ENCODE assay signal across 25 mouse cellular contexts in genomic region chr8:127262926-127263325, GRCm38 (mm10).
"Had no signal": no experiment of that assay in that cellular context is flagged by ENCODE, and none has a peak within 500 bp of the region (broad histone marks: within the 10 kb centered on the region; RNA-seq: fewer than 3 reads in every experiment).

No protein-coding gene starts in this region.

- H3K9me3 ChIP-seq: heart, embryonic 15.5 days; hindbrain, embryonic 15.5 days; kidney, embryonic 15.5 days; limb, embryonic 13.5 days; limb, embryonic 15.5 days; liver, embryonic 12.5 days had no signal

- H3K27me3 ChIP-seq: heart, embryonic 13.5 days; heart, embryonic 15.5 days; hindbrain, embryonic 15.5 days; kidney, embryonic 15.5 days; limb, embryonic 13.5 days; limb, embryonic 15.5 days; liver, embryonic 12.5 days had no signal

- DNase-seq: forebrain, postnatal 0 days; gastrocnemius, postnatal 14 days; gastrocnemius, postnatal 36 days; heart, adult 18-20 months; heart, postnatal 14 days; heart, postnatal 36 days; kidney, adult 11 months; kidney, adult 2 months; kidney, adult 9 months; kidney, postnatal 14 days; kidney, postnatal 36 days; layer of hippocampus, adult 9-11 months; layer of hippocampus, postnatal 36 days; left cerebral cortex, postnatal 4 days had no signal

- H3K4me3 ChIP-seq: heart, embryonic 13.5 days; heart, embryonic 15.5 days; hindbrain, embryonic 15.5 days; kidney, embryonic 15.5 days; limb, embryonic 13.5 days; limb, embryonic 15.5 days; liver, embryonic 12.5 days had no signal

- H3K27ac ChIP-seq: heart, embryonic 13.5 days; heart, embryonic 15.5 days; hindbrain, embryonic 15.5 days; hindbrain, postnatal 0 days; kidney, embryonic 15.5 days; kidney, postnatal 0 days; limb, embryonic 13.5 days; limb, embryonic 15.5 days; liver, embryonic 12.5 days had no signal

- H3K36me3 ChIP-seq: heart, embryonic 13.5 days; heart, embryonic 15.5 days; hindbrain, embryonic 15.5 days; kidney, embryonic 15.5 days; limb, embryonic 13.5 days; limb, embryonic 15.5 days; liver, embryonic 12.5 days had no signal

- H3K4me2 ChIP-seq: heart, embryonic 11.5 days; heart, embryonic 13.5 days; heart, embryonic 15.5 days; hindbrain, embryonic 15.5 days; kidney, embryonic 15.5 days; limb, embryonic 13.5 days; limb, embryonic 15.5 days; liver, embryonic 12.5 days had no signal

- ATAC-seq: forebrain, postnatal 0 days; intestine, embryonic 16.5 days; liver, embryonic 12.5 days had no signal

- H3K9ac ChIP-seq: forebrain, postnatal 0 days; heart, embryonic 13.5 days; heart, embryonic 15.5 days; hindbrain, embryonic 15.5 days; kidney, embryonic 15.5 days; limb, embryonic 13.5 days; limb, embryonic 15.5 days; liver, embryonic 12.5 days had no signal

- H3K4me1 ChIP-seq: liver, embryonic 12.5 days had no signal
